Mouse (Mus musculus): Measurements from ENCODE around the gene Nacc1.

- TF ChIP-seq BHLHE40 (IDR thresholded peaks at IDR 0.05; ENCODE audit: borderline replicate concordance, low read depth, low read length) (no peak), TBP (IDR thresholded peaks at IDR 0.05; ENCODE audit: low read depth, low read length) (no peak), MYB (IDR thresholded peaks at IDR 0.05; ENCODE audit: low read depth, low read length) (no peak), POLR2A (IDR thresholded peaks at IDR 0.05; ENCODE audit: control insufficient read depth in 1 of 2, insufficient read depth in 1 of 2, low read depth in 1 of 2, low read length in 2 of 2, poor library complexity in 1 of 2) (no peak), GATA1 (IDR thresholded peaks at IDR 0.05; ENCODE audit: low read depth, low read length) (no peak), MAX (IDR thresholded peaks at IDR 0.05; ENCODE audit: low read length) (no peak), CTCF (IDR thresholded peaks at IDR 0.05 in 2 of 3, conservative IDR thresholded peaks at IDR 0.05 in 1 of 3; ENCODE audit: control insufficient read depth in 1 of 3, insufficient read depth in 1 of 3, low read depth in 2 of 3, low read length in 3 of 3, poor library complexity in 1 of 3, severe bottlenecking in 1 of 3) (no peak), TAL1 (IDR thresholded peaks at IDR 0.05; ENCODE audit: low read length) (no peak), EP300 (IDR thresholded peaks at IDR 0.05; ENCODE audit: low read depth in 1 of 2, low read length in 2 of 2) (no peak), USF2 (IDR thresholded peaks at IDR 0.05; ENCODE audit: borderline replicate concordance in 1 of 2, insufficient read depth in 1 of 2, low read depth in 1 of 2, low read length in 2 of 2) (no peak), RAD21 (IDR thresholded peaks at IDR 0.05; ENCODE audit: low read depth, low read length) (no peak)
Measured at GRCm38 (mm10) chr8:84733959-84734358, 46.3 kb upstream of the Nacc1 start.
